Mouse (Mus musculus) CD4-positive naive resting alpha-beta T cell, adult 57 days (primary cell): Measurements from ENCODE around the gene Gm49510. TPM values are rescaled to one million over a fixed set of nuclear protein-coding genes. Genes with fewer than 3 reads are reported as not detected.

Source experiments
- total RNA-seq: library from RNA; stranded (reverse); gene quantifications from one replicate; pipeline ENCODE4 v1.2.4, GENCODE M21; 2023

The Gm49510 gene
- not detected for total RNA-seq

DNA sequence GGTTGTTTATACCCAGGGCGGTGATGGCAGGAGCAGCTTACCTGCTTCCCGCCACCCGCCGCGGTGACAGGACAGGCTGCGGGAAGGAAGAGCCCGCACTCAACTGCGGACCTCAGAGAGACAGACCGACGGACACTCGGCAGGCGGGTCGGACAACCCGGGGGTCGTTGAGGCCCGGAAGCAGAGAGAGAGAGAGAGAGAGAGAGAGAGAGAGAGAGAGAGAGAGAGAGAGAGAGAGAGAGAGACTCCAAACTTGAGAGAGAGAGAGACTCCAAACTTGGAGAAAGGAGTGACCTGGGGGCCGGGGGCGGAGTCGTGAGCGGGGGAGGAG, at the start of gene Gm49510:
Gm49510 (plus strand) TSS at position 259 of the 331 bp plus-strand sequence.

DNA sequence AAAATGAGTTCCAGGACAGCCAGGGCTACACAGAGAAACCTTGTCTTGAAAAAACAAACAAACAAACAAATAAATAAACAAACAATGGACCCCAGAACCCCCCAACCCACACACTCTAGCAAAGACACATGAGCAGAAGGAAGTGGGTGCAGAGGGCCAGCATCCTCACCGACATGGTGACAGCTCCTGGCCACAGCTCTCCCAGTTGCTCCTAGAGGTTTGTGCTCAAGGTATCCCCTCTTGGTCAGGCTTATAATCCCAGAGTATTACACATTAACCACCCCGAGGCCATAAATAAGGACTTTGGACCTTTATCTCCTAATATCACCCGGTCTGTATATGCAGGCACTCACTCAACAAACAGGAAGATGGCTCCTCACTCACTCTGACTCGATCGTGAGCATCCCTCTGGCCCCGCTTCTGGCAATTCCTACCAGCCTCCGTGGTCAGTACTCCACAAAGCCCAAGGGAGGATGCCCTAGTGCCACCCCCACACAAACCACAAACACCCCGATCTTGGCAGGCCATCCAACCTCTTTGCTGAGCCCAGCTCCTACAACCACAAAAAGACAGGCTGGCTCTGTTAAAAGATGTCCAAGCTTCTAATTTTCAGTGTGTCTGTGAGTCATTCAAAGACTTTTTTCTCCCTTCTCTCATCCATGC, 44.0 kb upstream of the Gm49510 start, which contains the start of gene Lgals2:
Lgals2 (minus strand) TSS at position 227 of the 663 bp plus-strand sequence.

DNA sequence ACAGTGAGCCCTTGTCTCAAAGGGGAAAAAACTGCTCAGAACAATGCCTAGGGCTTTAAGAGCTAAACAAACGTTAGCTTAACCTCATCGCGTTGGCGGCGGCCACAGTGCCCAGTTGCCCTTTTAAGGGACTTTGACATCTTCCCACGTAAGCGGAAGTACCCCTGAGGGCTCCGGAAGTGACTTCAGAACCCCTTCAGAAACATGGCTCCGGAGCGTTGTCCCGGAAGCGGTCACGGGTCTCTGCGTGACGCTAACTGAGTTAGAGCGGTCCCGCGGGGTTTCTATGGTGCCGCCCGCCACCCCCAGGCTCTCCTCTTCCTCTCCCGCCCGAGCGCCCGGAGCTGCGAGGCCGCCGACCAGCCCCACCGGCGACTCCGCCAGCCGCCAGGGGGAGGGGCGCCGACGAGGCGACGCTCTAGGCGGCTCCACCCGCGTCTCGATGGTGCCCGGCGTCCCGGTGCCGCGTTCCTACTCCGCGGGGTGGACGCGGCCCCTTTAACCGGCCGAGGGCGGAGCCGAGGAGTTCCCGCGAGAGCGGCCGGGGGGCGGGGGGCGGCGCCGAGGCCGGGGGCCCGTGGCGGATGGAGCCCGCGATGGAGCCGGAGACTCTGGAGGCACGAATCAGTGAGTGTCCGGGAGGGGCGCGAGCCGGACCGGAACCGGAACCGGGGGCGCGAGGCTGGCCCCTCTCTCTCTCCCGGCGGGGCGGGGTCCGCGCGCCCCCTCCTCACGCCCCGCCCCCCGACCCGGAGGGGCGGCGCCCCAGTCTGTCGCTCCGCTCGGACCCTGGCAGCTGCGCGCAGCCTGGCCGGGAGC, 22.3 kb upstream of the Gm49510 start, which contains the start of gene Gga1:
Gga1 (plus strand) TSS at position 200 of the 819 bp plus-strand sequence.

DNA sequence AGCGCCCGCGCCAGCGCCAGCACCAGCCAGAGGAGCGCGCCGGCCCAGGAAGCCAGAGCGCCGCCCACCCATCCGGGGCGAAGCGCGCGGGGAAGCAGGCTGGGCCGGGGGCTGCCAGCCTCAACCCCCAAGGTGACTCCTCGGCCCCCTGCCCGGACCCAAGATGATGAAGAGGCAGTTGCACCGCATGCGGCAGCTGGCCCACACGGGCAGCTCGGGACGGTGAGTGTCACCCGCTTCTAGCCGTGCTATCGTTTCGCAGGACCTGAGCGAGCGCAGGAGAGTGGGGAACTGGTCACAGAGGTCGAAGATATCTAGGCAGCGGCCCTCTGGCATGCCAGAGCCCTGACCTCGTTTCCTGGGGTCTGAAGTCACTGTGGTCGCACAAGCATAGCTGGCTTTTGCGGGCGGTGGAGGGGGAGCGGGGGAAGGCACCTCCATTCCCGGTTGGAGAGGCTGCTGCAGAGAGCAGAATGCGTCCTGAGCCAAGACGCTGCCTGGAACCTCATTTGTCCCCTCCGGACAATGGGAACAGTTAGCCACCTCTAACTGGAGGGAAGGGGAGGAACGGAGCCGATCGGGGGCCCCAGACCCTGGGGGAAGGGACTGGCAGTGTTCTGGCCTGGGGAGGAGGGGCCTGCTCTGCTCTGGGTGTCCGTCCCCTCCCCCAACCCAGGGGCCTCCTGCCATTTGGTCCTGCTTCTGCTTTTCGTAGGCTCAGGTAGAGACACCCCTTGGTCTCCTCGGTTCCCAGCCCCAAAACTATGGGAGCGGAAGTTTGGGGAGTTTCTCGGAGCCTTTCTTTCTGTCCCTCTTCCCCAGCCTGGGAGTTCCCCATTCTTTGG, 495 bp downstream of the Gm49510 start, which contains the start of gene Sh3bp1:
Sh3bp1 (plus strand) TSS at position 29 of the 845 bp plus-strand sequence.

GRCm38 (mm10) chr15:78913632-78914090, 14.2 kb downstream of the Gm49510 start, which contains the start of gene Pdxp:
Gene Pdxp, plus strand, starts transcription at chr15:78913919.

GRCm38 (mm10) chr15:78926021-78926919, 26.8 kb downstream of the Gm49510 start, which contains the start of gene Lgals1:
Gene Lgals1, plus strand, starts transcription at chr15:78926725.

DNA sequence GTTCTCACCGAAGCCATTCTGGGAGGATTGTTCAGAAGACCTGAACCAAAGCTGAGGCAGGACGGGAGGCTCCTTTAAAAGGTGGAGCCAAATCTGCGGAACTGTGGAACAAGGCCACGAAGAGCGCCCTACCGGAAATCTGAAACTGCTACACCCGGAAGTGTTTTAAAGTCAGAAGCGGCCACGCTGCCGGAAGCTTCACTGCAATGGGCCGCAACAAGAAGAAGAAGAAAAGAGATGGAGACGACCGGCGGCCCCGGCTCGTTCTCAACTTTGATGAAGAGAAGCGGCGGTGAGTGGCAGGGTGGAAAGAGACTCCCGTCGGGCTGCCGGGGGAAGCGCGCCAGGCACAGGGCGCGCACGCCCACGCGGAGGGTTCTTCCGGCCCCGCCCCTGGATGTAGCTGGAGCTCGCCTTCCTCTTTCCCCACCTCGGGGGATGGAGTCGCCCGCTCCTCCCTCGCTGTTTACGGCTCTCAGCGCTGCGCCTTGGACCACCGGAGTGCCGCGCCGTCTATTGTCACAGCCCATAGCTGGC, 35.4 kb downstream of the Gm49510 start, which contains the start of gene Nol12:
Nol12 (plus strand) TSS at position 150 of the 537 bp plus-strand sequence.

DNA sequence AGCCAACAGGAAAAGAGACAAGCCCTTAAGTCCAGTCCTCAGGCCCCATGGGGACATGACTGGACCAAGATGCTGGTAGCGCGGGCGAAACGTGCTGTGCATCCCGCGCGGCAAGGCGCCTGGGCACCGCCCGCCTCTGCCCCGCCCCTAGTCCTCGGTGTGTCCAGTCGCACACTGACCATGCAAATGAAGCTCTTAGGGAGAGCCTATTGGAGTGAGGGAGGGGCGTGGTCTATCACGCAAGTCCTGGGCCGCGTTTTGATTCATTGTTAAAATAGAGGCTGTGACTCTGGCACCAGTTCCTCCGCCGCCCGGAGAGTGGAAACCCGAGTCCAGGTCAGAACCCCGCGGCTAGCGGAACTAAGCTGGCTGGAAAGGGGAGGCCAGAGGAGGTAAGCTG, 48.2 kb downstream of the Gm49510 start, which contains the start of gene Triobp:
Triobp (plus strand) TSS at position 68 of the 400 bp plus-strand sequence.

Other genes starting within 250 kb of the Gm49510 start
- gene Elfn2, start 180.9 kb upstream of the Gm49510 start, total RNA-seq = 2.6 TPM
- 125 TPM for gene Mfng, start 126.2 kb upstream of the Gm49510 start, total RNA-seq
- gene Card10, start 96.6 kb upstream of the Gm49510 start, total RNA-seq = 0.56 TPM
- gene Cdc42ep1, start 57.0 kb upstream of the Gm49510 start, total RNA-seq = 0.65 TPM
- gene Lgals2, start 44.1 kb upstream of the Gm49510 start, total RNA-seq = 3.3 TPM
- gene Gga1, start 22.5 kb upstream of the Gm49510 start, total RNA-seq = 84.3 TPM
- 241 TPM for gene Sh3bp1, start 101 bp downstream of the Gm49510 start, total RNA-seq
- 13.7 TPM for gene Pdxp, start 14.3 kb downstream of the Gm49510 start, total RNA-seq
- 63.1 TPM for gene Lgals1, start 27.1 kb downstream of the Gm49510 start, total RNA-seq
- gene Nol12, start 35.3 kb downstream of the Gm49510 start, total RNA-seq = 58.9 TPM
- 40.0 TPM for gene Triobp, start 48.1 kb downstream of the Gm49510 start, total RNA-seq
- gene H1f0, start 128.8 kb downstream of the Gm49510 start, total RNA-seq = 5.8 TPM
- gene Galr3, start 142.2 kb downstream of the Gm49510 start, total RNA-seq = not detected
- gene Ankrd54, start 163.2 kb downstream of the Gm49510 start, total RNA-seq = 27.3 TPM
- gene Eif3l, start 175.5 kb downstream of the Gm49510 start, total RNA-seq = 118 TPM
- 65.1 TPM for gene Micall1, start 209.2 kb downstream of the Gm49510 start, total RNA-seq
- 44.4 TPM for gene Polr2f, start 241.3 kb downstream of the Gm49510 start, total RNA-seq
- not detected for gene 1700088E04Rik, start 241.6 kb downstream of the Gm49510 start, total RNA-seq